Mouse (Mus musculus) embryonic facial prominence, embryonic 11.5 days (tissue): ENCODE measurements at regions not wholly inside any gene's neighbourhood (a gene's known extent, or its start where the extent isn't known, plus 50 kb on each side); places are given as distances from the start of the nearest gene placed in this dataset.

Experiments
- ATAC-seq: fragments of 200-750 bp; cut with Nextera tagmentation; replicated peaks from 2 replicates; pipeline ENCODE4 v1.8.0; 2017; ENCODE audit warnings: low read depth; ENCODE audit not compliant: insufficient number of reproducible peaks, low FRiP score, low TSS enrichment
- DNase-seq: peaks from one replicate; pipeline ENCODE4 v3.0.0-alpha.2; 2015; ENCODE audit warnings: low spot score
- H3K27ac ChIP-seq: fragments of 300-500 bp; sonication (generic); replicated peaks from 2 replicates; pipeline ENCODE4 v1.5.1; 2014; ENCODE audit warnings: mild to moderate bottlenecking, low read depth, low read length, control low read depth
- H3K27me3 ChIP-seq: fragments of 300-500 bp; sonication (generic); 2 replicates; pipeline ENCODE4 v1.6.1; 2014; ENCODE audit warnings: mild to moderate bottlenecking, low read length, moderate library complexity, mixed read lengths; ENCODE audit not compliant: control insufficient read depth, insufficient read depth
- H3K36me3 ChIP-seq: fragments of 300-500 bp; sonication (generic); replicated peaks from 2 replicates; pipeline ENCODE4 v1.6.1; 2014; ENCODE audit warnings: low read depth, mild to moderate bottlenecking, low read length, moderate library complexity, mixed read lengths; ENCODE audit not compliant: control insufficient read depth, insufficient read depth
- H3K4me1 ChIP-seq: fragments of 300-500 bp; sonication (generic); 2 replicates; pipeline ENCODE4 v1.6.1; 2014; ENCODE audit warnings: low read length, mixed read lengths; ENCODE audit not compliant: control insufficient read depth, insufficient read depth
- H3K4me2 ChIP-seq: fragments of 300-500 bp; sonication (generic); 2 replicates; pipeline ENCODE4 v1.6.1; 2014; ENCODE audit warnings: low read depth, mild to moderate bottlenecking, control low read depth, low read length, moderate library complexity
- H3K4me3 ChIP-seq: fragments of 300-500 bp; sonication (generic); 2 replicates; pipeline ENCODE4 v1.5.1; 2014; ENCODE audit warnings: low read depth, low read length, control low read depth
- H3K9ac ChIP-seq: fragments of 300-500 bp; sonication (generic); replicated peaks from 2 replicates; pipeline ENCODE4 v1.6.1; 2014; ENCODE audit warnings: mild to moderate bottlenecking, control low read depth, low read length
- H3K9me3 ChIP-seq: fragments of 300-500 bp; sonication (generic); replicated peaks from 2 replicates; pipeline ENCODE4 v1.6.1; 2016; ENCODE audit warnings: mild to moderate bottlenecking, low read length, inconsistent platforms, mixed read lengths; ENCODE audit not compliant: control insufficient read depth
- WGBS: fragments of 180-500 bp; shearing (Covaris S2); extraction: QIAGEN DNeasy Blood & Tissue Kit; methylation state at CpG from one replicate; pipeline ENCODE4 v1.1.7; 2014; 5-methylcytosine and 5-hydroxymethylcytosine counted together

DNA sequence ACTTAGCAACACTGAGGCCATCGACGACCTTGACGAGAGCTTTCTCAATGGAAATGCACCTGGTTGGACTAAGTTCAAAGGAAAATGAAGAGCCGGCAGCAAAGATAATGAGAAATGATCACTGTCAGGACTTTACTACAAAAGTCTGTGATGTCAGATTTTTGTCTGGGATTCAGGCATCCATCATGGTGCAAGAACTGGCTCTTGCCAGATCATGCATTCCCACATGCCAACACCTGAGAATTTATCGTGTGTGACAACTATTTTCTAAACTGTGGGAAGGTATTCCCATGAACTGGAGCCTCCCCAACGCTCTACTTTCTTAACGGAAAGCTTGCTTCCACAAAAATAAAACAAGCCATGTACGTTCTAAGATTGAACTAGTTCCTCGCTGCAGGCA lies 58.1 kb downstream of the Irx6 start:
- 89% methylated on average over 9 of the region's 9 CpGs for WGBS
- Histone ChIP-seq H3K27ac (no peak overlapping the region), H3K27me3 (no peaks in the 10 kb centered on the region), H3K9me3 (no peaks in the 10 kb centered on the region), H3K36me3 (no peaks in the 10 kb centered on the region), H3K4me1 (no peaks in the 10 kb centered on the region), H3K4me3 (no peak overlapping the region), H3K4me2 (no peak overlapping the region), H3K9ac (no peak overlapping the region)
- ATAC-seq (no peak), DNase-seq (no peak)

DNA sequence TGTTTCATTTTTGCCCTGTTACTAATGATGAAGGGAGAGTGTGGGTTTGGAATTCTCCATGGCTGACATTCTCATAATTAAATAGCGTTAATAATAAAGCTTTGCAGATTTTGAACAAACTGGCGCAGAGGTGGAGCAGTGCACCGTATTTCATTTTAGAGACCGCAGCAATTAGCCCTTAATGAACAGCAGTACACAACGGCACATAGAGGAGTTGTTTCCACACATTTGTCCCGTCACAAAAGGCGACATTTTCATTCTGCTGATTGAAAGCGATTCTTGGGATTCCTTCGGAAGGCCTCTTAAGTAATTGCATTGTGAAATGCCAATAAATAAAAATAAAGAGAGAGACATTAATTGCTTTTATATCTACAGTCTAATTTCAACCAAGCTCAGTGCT lies 61.6 kb downstream of the Irx6 start:
- no peaks in the 10 kb centered on the region for H3K27me3 ChIP-seq

GRCm38 (mm10) chr8:92738080-92738479 lies 64.0 kb downstream of the Irx6 start:
- no peak overlapping the region for H3K4me2 ChIP-seq
- no peak overlapping the region for H3K27ac ChIP-seq
- no peak overlapping the region for H3K4me3 ChIP-seq
- 18% methylated on average over 1 of the region's 1 CpGs for WGBS
- no peaks in the 10 kb centered on the region for H3K27me3 ChIP-seq
- H3K36me3 ChIP-seq: no peaks in the 10 kb centered on the region
- H3K9ac ChIP-seq: no peak overlapping the region
- ATAC-seq (no peak), DNase-seq (no peak)
- H3K4me1 ChIP-seq: no peaks in the 10 kb centered on the region
- H3K9me3 ChIP-seq: no peaks in the 10 kb centered on the region

More for the DNA sequence above, 61.6 kb downstream of the Irx6 start:
- ATAC-seq (no peak), DNase-seq (no peak)
- Histone ChIP-seq H3K9me3 (no peaks in the 10 kb centered on the region), H3K4me2 (no peak overlapping the region), H3K27ac (no peak overlapping the region), H3K9ac (no peak overlapping the region), H3K4me1 (no peaks in the 10 kb centered on the region), H3K36me3 (no peaks in the 10 kb centered on the region), H3K4me3 (no peak overlapping the region)
- WGBS: 80% methylated on average over 9 of the region's 9 CpGs

GRCm38 (mm10) chr8:92740286-92740808 lies 66.3 kb downstream of the Irx6 start:
- Histone ChIP-seq H3K4me3 (no peak overlapping the region), H3K27me3 (no peaks in the 10 kb centered on the region), H3K36me3 (no peaks in the 10 kb centered on the region), H3K27ac (no peak overlapping the region), H3K9ac (no peak overlapping the region), H3K4me1 (no peaks in the 10 kb centered on the region), H3K9me3 (no peaks in the 10 kb centered on the region), H3K4me2 (no peak overlapping the region)
- WGBS: 81% methylated on average over 9 of the region's 9 CpGs
- ATAC-seq (no peak), DNase-seq (no peak)

DNA sequence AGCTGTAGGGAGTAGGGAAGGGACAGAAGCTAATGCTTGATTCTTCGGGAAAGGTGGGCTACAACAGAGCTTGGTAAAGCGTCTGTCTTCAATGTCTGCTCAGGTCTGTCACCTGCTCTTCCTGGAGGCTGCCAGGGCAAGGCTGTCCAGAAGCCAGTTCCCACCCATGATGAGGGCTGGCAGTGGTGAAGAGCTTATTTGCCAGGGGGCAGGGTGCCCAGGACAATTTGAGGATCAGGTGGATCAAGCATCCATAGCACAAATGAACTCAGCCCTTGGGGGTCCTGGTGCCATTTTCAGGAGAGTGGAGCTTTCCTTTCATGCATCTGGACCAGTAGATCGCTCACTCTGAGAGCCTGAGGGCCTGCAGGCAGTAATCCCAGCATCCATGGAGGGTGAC lies 67.7 kb downstream of the Irx6 start:
- Histone ChIP-seq H3K9ac (no peak overlapping the region), H3K4me3 (no peak overlapping the region), H3K4me2 (no peak overlapping the region), H3K9me3 (no peaks in the 10 kb centered on the region), H3K4me1 (no peaks in the 10 kb centered on the region), H3K27ac (no peak overlapping the region), H3K27me3 (no peaks in the 10 kb centered on the region), H3K36me3 (no peaks in the 10 kb centered on the region)
- no peak for ATAC-seq
- WGBS: 93% methylated on average over 3 of the region's 3 CpGs
- no peak for DNase-seq

DNA sequence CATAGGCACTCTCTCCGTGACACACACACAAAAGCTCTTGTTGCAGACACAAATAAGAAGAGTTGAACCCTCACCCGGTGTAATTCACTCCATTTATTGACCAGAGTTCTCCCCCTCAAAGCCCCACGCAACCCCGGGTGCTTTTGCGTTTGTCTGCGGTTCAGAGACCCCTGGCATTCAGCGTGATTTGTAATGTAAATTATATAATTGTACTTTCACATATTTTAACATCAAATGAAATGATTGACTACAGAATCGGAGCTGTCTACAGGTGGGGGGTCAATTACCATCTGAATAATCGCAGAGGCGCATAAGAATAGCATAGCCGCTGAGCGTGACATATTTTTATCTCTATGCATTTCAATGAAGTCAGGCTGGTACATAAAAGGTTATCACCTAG lies 69.0 kb downstream of the Irx6 start:
- Histone ChIP-seq H3K4me1 (no peaks in the 10 kb centered on the region), H3K4me2 (no peak overlapping the region), H3K27ac (no peak overlapping the region), H3K9ac (no peak overlapping the region), H3K4me3 (no peak overlapping the region), H3K9me3 (no peaks in the 10 kb centered on the region), H3K36me3 (no peaks in the 10 kb centered on the region), H3K27me3 (no peaks in the 10 kb centered on the region)
- ATAC-seq: no peak
- WGBS: 55% methylated on average over 12 of the region's 12 CpGs
- DNase-seq: no peak

DNA sequence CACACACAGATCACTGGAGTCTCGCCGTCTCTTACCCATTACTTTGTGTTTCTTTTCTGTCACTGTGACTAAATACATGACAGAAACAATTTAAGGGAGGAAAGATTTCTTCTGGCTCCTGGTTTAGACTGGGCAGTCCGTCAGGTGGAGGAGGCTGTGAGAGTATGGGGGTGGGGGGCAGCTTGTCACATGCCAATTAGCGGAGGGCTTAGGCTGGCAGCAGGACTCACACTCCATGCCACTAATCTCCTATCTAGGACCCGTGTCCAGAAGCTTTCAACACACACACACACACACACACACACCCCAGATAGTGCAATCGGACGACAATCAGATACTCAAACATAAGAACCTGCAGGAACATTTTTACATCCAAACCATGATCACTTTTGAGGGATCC lies 73.0 kb downstream of the Irx6 start:
- ATAC-seq: no peak
- H3K4me1 ChIP-seq: no peaks in the 10 kb centered on the region
- 66% methylated on average over 7 of the region's 7 CpGs for WGBS

DNA sequence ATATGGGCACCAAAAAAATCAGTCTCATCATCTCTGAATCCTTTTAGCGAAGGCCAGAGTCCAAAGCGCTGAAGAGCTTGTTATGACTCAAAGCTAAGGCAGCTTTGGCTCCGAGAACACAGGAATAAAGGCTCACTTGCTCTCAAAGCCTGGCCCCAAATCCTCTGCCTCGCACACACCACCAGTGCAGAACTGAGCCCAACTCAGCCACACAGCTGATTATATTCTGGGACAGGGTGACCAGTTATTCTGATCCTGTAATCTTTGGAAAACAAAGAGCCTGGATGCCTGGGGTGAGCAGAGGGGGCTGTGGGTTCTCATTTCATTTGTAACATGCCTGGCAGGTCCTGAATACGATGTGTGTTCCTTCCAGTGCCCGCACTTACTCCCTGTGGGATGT lies 73.9 kb downstream of the Irx6 start:
- WGBS: 60% methylated on average over 6 of the region's 6 CpGs
- Histone ChIP-seq H3K4me3 (no peak overlapping the region), H3K9ac (no peak overlapping the region), H3K27me3 (no peaks in the 10 kb centered on the region), H3K27ac (no peak overlapping the region), H3K4me2 (no peak overlapping the region), H3K4me1 (no peaks in the 10 kb centered on the region), H3K9me3 (no peaks in the 10 kb centered on the region), H3K36me3 (no peaks in the 10 kb centered on the region)
- ATAC-seq (no peak), DNase-seq (no peak)

More for the DNA sequence above, 73.0 kb downstream of the Irx6 start:
- H3K4me2 ChIP-seq: no peak overlapping the region
- no peak for DNase-seq
- no peaks in the 10 kb centered on the region for H3K36me3 ChIP-seq
- H3K27me3 ChIP-seq: no peaks in the 10 kb centered on the region
- no peaks in the 10 kb centered on the region for H3K9me3 ChIP-seq
- no peak overlapping the region for H3K4me3 ChIP-seq
- H3K9ac ChIP-seq: no peak overlapping the region
- H3K27ac ChIP-seq: no peak overlapping the region
